Mouse (Mus musculus) cerebellum, postnatal 10 days (tissue): ENCODE results near the gene Lrrc4c.

Experiments
- DNase-seq, 2 experiments: peaks; one replicate each; pipeline ENCODE4 v3.0.0; 2021; ENCODE audit warnings: mixed read lengths in 2 of 2

The Lrrc4c gene

GRCm38 (mm10) chr2:96876062-96876461 is 558.1 kb downstream of the Lrrc4c start:
- peak; percentile 66 for DNase-seq

- DNase-seq, result peak; percentile 5 to 6
Observed at GRCm38 (mm10) chr2:96949531-96949930, 631.6 kb downstream of the Lrrc4c start.

- peak; percentile 5 to 9 for DNase-seq
Observed at GRCm38 (mm10) chr2:96999521-96999920, 681.6 kb downstream of the Lrrc4c start.

- DNase-seq, result peak; percentile 12
Observed at GRCm38 (mm10) chr2:97018319-97018718, 700.4 kb downstream of the Lrrc4c start.

GRCm38 (mm10) chr2:97026991-97027390 is 709.0 kb downstream of the Lrrc4c start:
- no peak for DNase-seq

- DNase-seq, result no peak
Observed at GRCm38 (mm10) chr2:97027585-97027984, 709.6 kb downstream of the Lrrc4c start.

- DNase-seq, result no peak
Observed at GRCm38 (mm10) chr2:97036401-97036800, 718.4 kb downstream of the Lrrc4c start.

GRCm38 (mm10) chr2:97037024-97037814 is 719.2 kb downstream of the Lrrc4c start:
- no peak for DNase-seq

GRCm38 (mm10) chr2:97044016-97044415 is 726.0 kb downstream of the Lrrc4c start:
- DNase-seq, result peak in 1 of 2 experiments; percentile 3

- no peak for DNase-seq
Observed at GRCm38 (mm10) chr2:97045628-97046027, 727.7 kb downstream of the Lrrc4c start.

GRCm38 (mm10) chr2:97080156-97080555 is 762.2 kb downstream of the Lrrc4c start:
- peak; percentile 3 to 4 for DNase-seq

- DNase-seq, result peak; percentile 10 to 18
Observed at GRCm38 (mm10) chr2:97097965-97098364, 780.0 kb downstream of the Lrrc4c start.

GRCm38 (mm10) chr2:97103398-97104162 is 785.6 kb downstream of the Lrrc4c start:
- DNase-seq, result no peak

GRCm38 (mm10) chr2:97124246-97124645 is 806.3 kb downstream of the Lrrc4c start:
- peak; percentile 40 to 57 for DNase-seq

GRCm38 (mm10) chr2:97138454-97138853 is 820.5 kb downstream of the Lrrc4c start:
- DNase-seq, result no peak

GRCm38 (mm10) chr2:97151626-97152194 is 833.7 kb downstream of the Lrrc4c start:
- DNase-seq, result no peak

GRCm38 (mm10) chr2:97165745-97166144 is 847.8 kb downstream of the Lrrc4c start:
- DNase-seq, result peak; percentile 31 to 35

- DNase-seq, result no peak
Observed at GRCm38 (mm10) chr2:97178399-97178798, 860.4 kb downstream of the Lrrc4c start.

- DNase-seq, result no peak
Observed at GRCm38 (mm10) chr2:97196968-97197606, 879.1 kb downstream of the Lrrc4c start.

- DNase-seq, result peak; percentile 79 to 81
Observed at GRCm38 (mm10) chr2:97232966-97233365, 915.0 kb downstream of the Lrrc4c start.

GRCm38 (mm10) chr2:97234074-97234473 is 916.1 kb downstream of the Lrrc4c start:
- DNase-seq, result no peak

GRCm38 (mm10) chr2:97274651-97275050 is 956.7 kb downstream of the Lrrc4c start:
- no peak for DNase-seq

GRCm38 (mm10) chr2:97284986-97285385 is 967.0 kb downstream of the Lrrc4c start:
- DNase-seq, result no peak
